Mouse (Mus musculus): ENCODE measurements around the gene Lce1f.

GRCm38 (mm10) chr3:92722631-92723030 lies 2.5 kb upstream of the Lce1f start:
- no peak for TF ChIP-seq CTCF (IDR thresholded peaks at IDR 0.05; ENCODE audit: borderline replicate concordance, control insufficient read depth, extremely low read depth, insufficient read depth, low read length, poor library complexity)
- TF ChIP-seq POLR2A (IDR thresholded peaks at IDR 0.05; ENCODE audit: control insufficient read depth, extremely low read depth, insufficient read depth, low read length, poor library complexity): no peak
